Mouse (Mus musculus) limb, embryonic 15.5 days (tissue): Measurements from ENCODE around the gene Tmem186. TPM values are rescaled to one million over a fixed set of nuclear protein-coding genes. Genes with fewer than 3 reads are reported as not detected.

Experiments used
- ATAC-seq: fragments of 200-750 bp; cut with Nextera tagmentation; 2 replicates; pipeline ENCODE4 v1.8.0; 2017; ENCODE audit warnings: low read depth, moderate TSS enrichment; ENCODE audit not compliant: insufficient number of reproducible peaks, low FRiP score, low TSS enrichment
- H3K27ac ChIP-seq: fragments of 300-500 bp; sonication (generic); 2 replicates; pipeline ENCODE4 v1.5.1; 2015; ENCODE audit warnings: moderate library complexity, mild to moderate bottlenecking, inconsistent platforms
- H3K27me3 ChIP-seq: fragments of 300-500 bp; sonication (generic); 2 replicates; pipeline ENCODE4 v1.6.1; 2015; ENCODE audit warnings: inconsistent platforms
- H3K36me3 ChIP-seq: fragments of 300-500 bp; sonication (generic); 2 replicates; pipeline ENCODE4 v1.6.1; 2015; ENCODE audit warnings: inconsistent platforms
- H3K4me1 ChIP-seq: fragments of 300-500 bp; sonication (generic); 2 replicates; pipeline ENCODE4 v1.6.1; 2015; ENCODE audit warnings: inconsistent platforms
- H3K4me2 ChIP-seq: fragments of 300-500 bp; sonication (generic); 2 replicates; pipeline ENCODE4 v1.6.1; 2015; ENCODE audit warnings: mild to moderate bottlenecking, inconsistent platforms
- H3K4me3 ChIP-seq: fragments of 300-500 bp; sonication (generic); 2 replicates; pipeline ENCODE4 v1.5.1; 2015; ENCODE audit warnings: mild to moderate bottlenecking, inconsistent platforms
- H3K9ac ChIP-seq: fragments of 300-500 bp; sonication (generic); 2 replicates; pipeline ENCODE4 v1.6.1; 2015; ENCODE audit warnings: inconsistent platforms
- H3K9me3 ChIP-seq: fragments of 300-500 bp; sonication (generic); 2 replicates; pipeline ENCODE4 v1.6.1; 2016; ENCODE audit warnings: inconsistent platforms
- WGBS: fragments of 180-500 bp; shearing (Covaris S2); methylation state at CpG from one replicate; pipeline ENCODE4 v1.1.7; 2015; 5-methylcytosine and 5-hydroxymethylcytosine counted together
- polyA plus RNA-seq: library from polyadenylated mRNA; unstranded; fragments of >200 nt; fragmentation: Nextera tagmentation; extraction: Ambion mirVana; gene quantifications from 2 replicates; pipeline ENCODE4 v1.2.1, GENCODE M21; 2015

Gene Tmem186
- polyA plus RNA-seq, 1 experiment from 2014 or later: 18.8 TPM

- Histone ChIP-seq H3K9ac (peak overlapping the region; percentile 76), H3K9me3 (no peaks in the 10 kb centered on the region), H3K4me1 (peaks cover 23% of the 10 kb centered on the region), H3K4me2 (peak overlapping the region; percentile 78), H3K27me3 (no peaks in the 10 kb centered on the region), H3K36me3 (peaks cover 43% of the 10 kb centered on the region), H3K4me3 (peak overlapping the region; percentile 89), H3K27ac (peak overlapping the region; percentile 93)
- WGBS: 42% methylated on average over 7 of the region's 7 CpGs
- no peak for ATAC-seq
Measured at GRCm38 (mm10) chr16:8638131-8638530, 619 bp upstream of the Tmem186 start.

DNA sequence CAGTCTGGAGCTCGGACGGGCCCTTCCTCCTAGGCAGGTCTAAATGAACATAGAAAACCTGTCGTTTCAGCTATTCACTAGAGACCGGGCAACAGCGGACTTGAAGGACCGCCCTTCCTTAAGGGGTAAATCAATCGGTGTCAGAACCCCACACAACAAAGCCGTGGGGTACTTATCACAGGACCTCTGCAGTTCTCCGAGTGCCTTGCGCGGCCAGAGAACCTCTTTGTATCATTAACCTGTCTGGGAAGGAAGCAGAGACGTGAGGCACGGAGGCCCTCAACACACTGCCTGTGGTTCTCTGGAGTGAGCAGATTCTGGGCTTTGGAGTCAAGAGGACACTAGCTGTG, 670 bp downstream of the Tmem186 start:
- peak overlapping the region; percentile 66 for H3K9ac ChIP-seq
- H3K4me3 ChIP-seq: peak overlapping the region; percentile 89
- peaks cover 46% of the 10 kb centered on the region for H3K36me3 ChIP-seq
- peak; percentile 16; the same call in 1 of the 2 replicates for ATAC-seq
- peaks cover 23% of the 10 kb centered on the region for H3K4me1 ChIP-seq
- H3K27ac ChIP-seq: peak overlapping the region; percentile 93
- H3K4me2 ChIP-seq: peak overlapping the region; percentile 78
- no peaks in the 10 kb centered on the region for H3K27me3 ChIP-seq
- H3K9me3 ChIP-seq: no peaks in the 10 kb centered on the region
- WGBS: under 1% methylated on average over 13 of the region's 13 CpGs

DNA sequence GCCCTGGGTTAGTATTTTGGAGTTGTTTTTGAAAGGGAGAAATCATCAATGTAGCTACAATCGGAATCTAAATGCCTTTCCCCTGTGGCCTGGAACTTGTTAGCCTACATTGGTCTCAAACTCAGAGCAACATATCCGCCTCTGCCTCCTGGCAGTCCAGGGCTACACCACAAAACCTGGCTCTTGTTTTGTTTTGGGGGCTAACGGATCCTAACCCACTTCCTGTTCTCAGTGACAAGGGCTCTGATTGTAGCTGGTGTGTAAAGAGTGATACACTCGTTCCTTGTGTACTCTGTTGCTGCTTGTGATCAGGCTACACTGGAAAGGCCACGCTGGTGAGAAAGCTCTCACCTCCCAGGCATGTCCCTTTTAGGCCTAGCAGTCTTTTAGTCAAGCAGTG, 6.1 kb downstream of the Tmem186 start:
- no peaks in the 10 kb centered on the region for H3K27me3 ChIP-seq
- WGBS: 88% methylated on average over 5 of the region's 5 CpGs
- H3K9me3 ChIP-seq: no peaks in the 10 kb centered on the region
- no peak overlapping the region for H3K9ac ChIP-seq
- ATAC-seq: no peak
- no peak overlapping the region for H3K4me3 ChIP-seq
- H3K27ac ChIP-seq: no peak overlapping the region
- H3K36me3 ChIP-seq: peaks cover 42% of the 10 kb centered on the region
- peaks cover 10% of the 10 kb centered on the region for H3K4me1 ChIP-seq
- H3K4me2 ChIP-seq: no peak overlapping the region

- Histone ChIP-seq H3K4me1 (no peaks in the 10 kb centered on the region), H3K27me3 (no peaks in the 10 kb centered on the region), H3K4me3 (no peak overlapping the region), H3K36me3 (peaks cover 36% of the 10 kb centered on the region), H3K9me3 (no peaks in the 10 kb centered on the region), H3K9ac (no peak overlapping the region), H3K27ac (no peak overlapping the region), H3K4me2 (no peak overlapping the region)
- ATAC-seq: no peak
- WGBS: 84% methylated on average over 2 of the region's 2 CpGs
Measured at GRCm38 (mm10) chr16:8630419-8630818, 7.1 kb downstream of the Tmem186 start.

DNA sequence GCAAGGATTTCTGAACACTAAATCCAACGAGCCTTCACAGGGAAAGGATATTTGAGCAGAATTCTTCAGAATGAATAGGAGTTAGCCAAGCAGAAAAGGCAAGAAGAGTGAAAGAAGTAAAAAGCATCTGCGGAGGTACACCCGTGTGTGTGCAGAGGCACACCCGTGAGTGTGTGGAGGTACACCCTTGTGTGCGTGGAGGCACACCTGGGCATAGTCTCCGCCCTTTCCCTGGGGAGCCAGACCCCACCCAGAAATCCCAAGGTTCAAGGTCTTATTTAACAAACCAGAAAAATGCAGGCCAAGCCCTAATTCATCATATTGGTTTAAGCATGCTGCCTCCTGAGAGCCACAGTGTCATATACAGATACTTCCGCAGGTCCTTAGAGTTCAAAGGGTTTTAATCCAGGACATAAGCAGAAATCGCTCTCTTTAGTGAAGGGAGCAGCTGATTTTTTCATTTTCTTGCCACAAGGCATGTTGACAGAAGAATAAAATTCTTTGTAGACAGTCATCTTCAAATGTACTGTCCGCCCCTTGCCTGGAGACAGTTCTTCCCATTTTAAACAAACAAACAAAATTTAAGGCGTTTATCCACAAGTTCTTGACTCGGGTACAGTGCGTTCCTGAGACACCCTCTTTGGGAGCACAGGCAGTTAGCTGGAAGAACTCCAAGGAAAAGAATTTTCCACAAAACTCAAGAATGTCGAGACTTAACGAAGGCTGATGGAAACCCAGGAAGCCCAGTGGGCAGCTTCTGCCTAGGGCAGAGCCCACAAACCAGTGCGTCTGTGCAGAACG, 17.0 kb downstream of the Tmem186 start:
- WGBS: 72% methylated on average over 16 of the region's 16 CpGs
- H3K9me3 ChIP-seq: no peaks in the 10 kb centered on the region
- H3K36me3 ChIP-seq: peaks cover 8% of the 10 kb centered on the region
- H3K27me3 ChIP-seq: no peaks in the 10 kb centered on the region
- 0 out of 2 replicates have a peak overlapping the region, but pooled peaks have one; percentile 6 for H3K27ac ChIP-seq
- H3K4me2 ChIP-seq: no peak overlapping the region
- H3K9ac ChIP-seq: no peak overlapping the region
- H3K4me3 ChIP-seq: no peak overlapping the region
- ATAC-seq: no peak
- 0 out of 2 replicates have a peak, but pooled peaks cover 2% of the 10 kb centered on the region for H3K4me1 ChIP-seq

DNA sequence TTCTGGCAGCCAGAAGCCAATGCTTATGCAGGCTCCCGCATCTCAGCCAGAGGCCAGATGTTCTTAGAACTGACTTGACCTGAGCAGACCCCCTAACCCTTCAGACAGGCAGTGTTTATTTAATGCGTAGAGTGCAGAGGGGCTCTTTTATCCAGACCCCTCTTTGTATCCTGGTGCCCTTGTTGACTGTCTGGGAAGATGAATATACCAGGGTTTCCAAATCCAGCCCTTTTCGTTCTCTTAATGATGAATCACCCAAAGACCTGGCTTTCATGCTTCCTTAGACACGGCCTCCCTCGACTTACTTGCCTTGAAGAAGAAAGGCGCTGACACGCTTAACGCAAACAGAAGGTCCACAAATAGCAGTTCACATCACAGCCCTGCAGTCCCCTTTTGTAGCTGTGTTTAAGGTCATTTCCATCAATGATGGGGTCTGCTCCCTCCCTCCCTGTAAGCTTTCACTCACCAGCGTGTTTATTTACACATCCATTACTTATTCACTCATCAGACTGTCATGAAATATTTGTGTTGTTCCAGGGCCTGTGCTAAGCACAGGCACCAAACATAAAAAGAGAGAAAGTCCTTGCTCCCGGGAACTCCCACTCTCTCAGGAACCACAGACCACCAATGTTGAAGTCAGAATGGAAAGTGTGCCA, 17.7 kb downstream of the Tmem186 start:
- Histone ChIP-seq H3K9ac (no peak overlapping the region), H3K36me3 (peaks cover 8% of the 10 kb centered on the region), H3K27ac (no peak overlapping the region), H3K4me3 (no peak overlapping the region), H3K4me1 (0 out of 2 replicates have a peak, but pooled peaks cover 2% of the 10 kb centered on the region), H3K9me3 (no peaks in the 10 kb centered on the region), H3K27me3 (no peaks in the 10 kb centered on the region), H3K4me2 (no peak overlapping the region)
- no peak for ATAC-seq
- 49% methylated on average over 10 of the region's 10 CpGs for WGBS

DNA sequence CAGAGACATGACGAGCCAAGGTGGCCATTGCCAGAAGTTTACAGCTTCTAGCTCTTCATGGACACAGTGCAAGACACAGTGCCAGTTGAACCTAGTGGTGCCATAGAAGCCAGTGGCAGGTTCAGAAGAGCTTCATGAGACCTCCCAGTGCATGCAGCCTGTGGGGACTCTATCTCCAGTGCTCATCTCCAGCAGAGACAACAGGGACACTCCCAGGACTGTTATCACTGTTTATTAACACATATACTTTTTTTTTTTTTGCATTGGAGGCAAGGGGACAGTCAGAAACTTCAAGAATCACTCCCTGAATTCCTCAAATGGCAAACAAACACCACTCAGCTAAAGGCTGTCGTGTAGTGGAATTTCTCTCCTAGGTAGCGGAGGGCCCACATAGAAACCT, 24.1 kb downstream of the Tmem186 start:
- no peak for ATAC-seq
- 83% methylated on average over 3 of the region's 3 CpGs for WGBS
- Histone ChIP-seq H3K9me3 (no peaks in the 10 kb centered on the region), H3K27me3 (no peaks in the 10 kb centered on the region), H3K36me3 (peaks cover 33% of the 10 kb centered on the region; the same call in 1 of the 2 replicates), H3K27ac (no peak overlapping the region), H3K4me2 (no peak overlapping the region), H3K4me1 (no peaks in the 10 kb centered on the region), H3K4me3 (no peak overlapping the region), H3K9ac (no peak overlapping the region)

DNA sequence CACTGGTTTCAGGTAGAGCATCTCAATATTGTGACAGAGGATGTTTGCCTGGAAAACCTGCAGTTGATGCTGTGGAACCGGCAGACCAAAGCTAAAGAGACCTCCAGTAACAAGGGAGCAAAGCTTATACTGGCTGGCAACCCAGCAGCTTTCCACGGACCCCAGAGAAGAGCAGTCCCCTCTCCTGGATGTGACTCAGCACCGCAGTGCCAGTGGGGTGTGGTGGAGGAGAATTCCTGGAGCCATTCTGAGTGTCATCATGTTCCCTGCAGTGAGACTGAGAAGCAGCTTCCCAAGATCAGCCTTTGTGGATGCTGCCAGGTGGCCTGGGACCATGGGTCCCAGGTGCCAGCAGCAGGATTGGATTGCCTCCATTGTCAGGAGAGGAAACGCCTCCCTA, 24.5 kb downstream of the Tmem186 start:
- H3K4me2 ChIP-seq: no peak overlapping the region
- no peaks in the 10 kb centered on the region for H3K9me3 ChIP-seq
- ATAC-seq: no peak
- H3K4me3 ChIP-seq: no peak overlapping the region
- H3K9ac ChIP-seq: no peak overlapping the region
- no peaks in the 10 kb centered on the region for H3K27me3 ChIP-seq
- no peak overlapping the region for H3K27ac ChIP-seq
- WGBS: 79% methylated on average over 4 of the region's 4 CpGs
- no peaks in the 10 kb centered on the region for H3K4me1 ChIP-seq
- peaks cover 33% of the 10 kb centered on the region; the same call in 1 of the 2 replicates for H3K36me3 ChIP-seq

- H3K4me1 ChIP-seq: no peaks in the 10 kb centered on the region
- no peaks in the 10 kb centered on the region for H3K9me3 ChIP-seq
- H3K36me3 ChIP-seq: peaks cover 33% of the 10 kb centered on the region; the same call in 1 of the 2 replicates
- no peak overlapping the region for H3K9ac ChIP-seq
- no peak for ATAC-seq
- no peak overlapping the region for H3K27ac ChIP-seq
- no peaks in the 10 kb centered on the region for H3K27me3 ChIP-seq
- H3K4me3 ChIP-seq: no peak overlapping the region
- WGBS: 86% methylated on average over 8 of the region's 8 CpGs
- no peak overlapping the region for H3K4me2 ChIP-seq
Measured at GRCm38 (mm10) chr16:8612214-8613005, 25.1 kb downstream of the Tmem186 start.

GRCm38 (mm10) chr16:8610397-8610796, 27.1 kb downstream of the Tmem186 start:
- Histone ChIP-seq H3K4me2 (no peak overlapping the region), H3K9ac (no peak overlapping the region), H3K4me1 (no peaks in the 10 kb centered on the region), H3K27me3 (no peaks in the 10 kb centered on the region), H3K9me3 (no peaks in the 10 kb centered on the region), H3K27ac (no peak overlapping the region), H3K36me3 (peaks cover 32% of the 10 kb centered on the region; the same call in 1 of the 2 replicates), H3K4me3 (no peak overlapping the region)
- WGBS: 57% methylated on average over 3 of the region's 3 CpGs
- no peak for ATAC-seq

- ATAC-seq: no peak
- Histone ChIP-seq H3K36me3 (peaks cover 17% of the 10 kb centered on the region; the same call in 1 of the 2 replicates), H3K9ac (no peak overlapping the region), H3K4me2 (no peak overlapping the region), H3K9me3 (no peaks in the 10 kb centered on the region), H3K27me3 (no peaks in the 10 kb centered on the region), H3K4me3 (no peak overlapping the region), H3K27ac (no peak overlapping the region), H3K4me1 (no peaks in the 10 kb centered on the region)
- 84% methylated on average over 3 of the region's 3 CpGs for WGBS
Measured at GRCm38 (mm10) chr16:8603789-8604188, 33.7 kb downstream of the Tmem186 start.
